Mouse (Mus musculus): Measurements from ENCODE around the gene 2410004B18Rik. TPM values are rescaled to one million over a fixed set of nuclear protein-coding genes. Genes with fewer than 3 reads are reported as not detected.
"Not testable (repeated sequence)": the region's sequence is repeated elsewhere in the genome, so short reads cannot be mapped to it uniquely, and the experiment has no call there.

2410004B18Rik gene
- total RNA-seq (2017): 24.4 to 36.0 TPM (median 25.5 TPM) in 3 replicates

- peak; percentile 71 for ATAC-seq (replicated peaks; ENCODE audit: insufficient number of reproducible peaks, low FRiP score, low TSS enrichment, poor library complexity, severe bottlenecking)
Measured at GRCm38 (mm10) chr3:145937505-145938404, at the start of gene 2410004B18Rik. 2410004B18Rik (plus strand) TSS chr3:145938014.

- no peak for ATAC-seq (replicated peaks; ENCODE audit: insufficient number of reproducible peaks, low FRiP score, low TSS enrichment, poor library complexity, severe bottlenecking)
Measured at GRCm38 (mm10) chr3:145890346-145891132, 47.3 kb upstream of the 2410004B18Rik start.

DNA sequence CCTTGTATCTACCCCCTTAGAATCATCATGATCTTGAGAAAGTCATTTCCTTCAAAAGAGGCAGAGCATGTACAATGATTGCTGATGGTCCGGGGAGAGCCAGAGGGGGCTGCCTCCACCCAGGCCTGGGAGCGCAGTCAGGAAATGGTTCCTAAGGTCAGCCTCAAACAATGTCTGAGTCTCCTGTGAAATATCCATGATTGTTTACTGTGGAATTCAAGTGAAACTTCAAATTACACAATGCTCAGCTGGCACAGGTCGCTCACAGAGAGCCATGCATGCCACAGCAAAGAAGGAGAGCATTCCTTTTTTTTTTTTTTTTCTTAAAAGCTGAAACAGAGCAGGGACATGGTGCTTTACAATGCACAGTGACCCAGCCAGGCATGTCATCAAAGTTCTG is 45.4 kb upstream of the 2410004B18Rik start:
- no peak for ATAC-seq (replicated peaks; ENCODE audit: insufficient number of reproducible peaks, low FRiP score, low TSS enrichment, poor library complexity, severe bottlenecking)

GRCm38 (mm10) chr3:145894131-145894530 is 43.7 kb upstream of the 2410004B18Rik start:
- no peak for ATAC-seq (replicated peaks; ENCODE audit: insufficient number of reproducible peaks, low FRiP score, low TSS enrichment, poor library complexity, severe bottlenecking)

- ATAC-seq (replicated peaks; ENCODE audit: insufficient number of reproducible peaks, low FRiP score, low TSS enrichment, poor library complexity, severe bottlenecking): no peak
Measured at GRCm38 (mm10) chr3:145897749-145898148, 40.1 kb upstream of the 2410004B18Rik start.

GRCm38 (mm10) chr3:145899832-145900231 is 38.0 kb upstream of the 2410004B18Rik start:
- ATAC-seq (replicated peaks; ENCODE audit: insufficient number of reproducible peaks, low FRiP score, low TSS enrichment, poor library complexity, severe bottlenecking): no peak

DNA sequence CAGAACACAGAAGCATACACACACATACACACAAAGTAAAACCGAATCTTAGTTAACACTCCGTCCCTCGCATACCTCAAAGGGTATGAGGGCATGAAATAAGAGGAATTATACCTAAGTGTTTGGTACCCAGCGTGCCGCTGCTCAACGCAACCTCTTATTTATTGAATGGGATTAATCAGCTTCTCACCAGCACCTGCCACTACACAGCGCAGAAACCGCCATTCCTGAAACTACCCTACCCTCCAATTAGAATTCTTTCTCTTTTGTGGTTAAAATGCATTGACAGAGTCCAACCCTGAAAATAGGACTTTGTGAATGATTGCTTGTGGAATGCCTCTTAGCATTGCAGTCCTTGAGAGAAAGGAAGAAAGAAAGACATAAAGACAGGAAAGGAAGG is 34.3 kb upstream of the 2410004B18Rik start:
- ATAC-seq (replicated peaks; ENCODE audit: insufficient number of reproducible peaks, low FRiP score, low TSS enrichment, poor library complexity, severe bottlenecking): no peak

DNA sequence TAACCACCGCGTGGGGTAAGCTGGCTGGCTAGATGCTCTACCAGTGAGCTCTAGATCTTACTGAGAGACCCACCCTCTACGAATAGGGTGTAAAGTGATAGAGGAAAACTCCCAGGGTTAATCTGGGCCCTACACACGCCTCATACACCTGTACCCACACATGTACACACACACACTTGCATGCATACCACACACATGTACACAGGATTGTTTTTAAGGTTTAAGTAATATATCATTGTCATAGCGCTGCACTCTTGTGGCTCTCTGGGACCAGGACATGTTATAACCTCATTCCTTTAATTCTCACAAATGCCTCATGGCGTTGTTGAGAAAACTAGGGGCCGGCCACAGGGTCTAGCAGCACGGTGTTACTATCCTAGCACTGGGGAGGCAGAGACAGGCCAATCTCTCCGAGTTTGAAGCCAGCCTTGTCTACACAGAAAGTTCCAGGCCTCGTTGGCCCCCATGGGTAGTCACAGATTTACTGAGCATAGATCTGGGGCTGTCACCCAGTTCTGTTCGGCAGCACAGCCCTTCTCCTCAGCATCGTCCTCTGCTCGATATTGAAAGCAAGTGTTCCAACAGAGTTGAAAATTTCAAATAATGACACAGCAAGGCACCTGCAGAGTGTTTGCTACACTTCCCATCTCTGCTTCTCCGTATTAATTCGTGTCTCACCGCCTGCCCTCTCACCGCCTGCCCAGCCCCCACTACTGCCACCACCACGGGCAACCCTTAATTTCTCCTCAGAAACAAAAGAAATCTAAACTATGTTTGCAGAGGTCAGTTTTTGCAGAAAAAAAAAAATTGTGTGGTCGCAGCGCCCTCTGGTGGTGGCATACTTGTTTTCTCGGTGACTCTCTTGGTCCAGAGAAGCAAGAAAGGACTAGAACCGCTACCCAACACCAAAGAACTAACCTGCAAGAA is 32.7 kb upstream of the 2410004B18Rik start:
- ATAC-seq (replicated peaks; ENCODE audit: insufficient number of reproducible peaks, low FRiP score, low TSS enrichment, poor library complexity, severe bottlenecking): no peak

- ATAC-seq (replicated peaks; ENCODE audit: insufficient number of reproducible peaks, low FRiP score, low TSS enrichment, poor library complexity, severe bottlenecking): no peak
Measured at GRCm38 (mm10) chr3:145906582-145906981, 31.2 kb upstream of the 2410004B18Rik start.

- ATAC-seq (replicated peaks; ENCODE audit: insufficient number of reproducible peaks, low FRiP score, low TSS enrichment, poor library complexity, severe bottlenecking): no peak
Measured at GRCm38 (mm10) chr3:145912512-145912911, 25.3 kb upstream of the 2410004B18Rik start.

- no peak for ATAC-seq (replicated peaks; ENCODE audit: insufficient number of reproducible peaks, low FRiP score, low TSS enrichment, poor library complexity, severe bottlenecking)
Measured at GRCm38 (mm10) chr3:145913263-145913662, 24.6 kb upstream of the 2410004B18Rik start.

DNA sequence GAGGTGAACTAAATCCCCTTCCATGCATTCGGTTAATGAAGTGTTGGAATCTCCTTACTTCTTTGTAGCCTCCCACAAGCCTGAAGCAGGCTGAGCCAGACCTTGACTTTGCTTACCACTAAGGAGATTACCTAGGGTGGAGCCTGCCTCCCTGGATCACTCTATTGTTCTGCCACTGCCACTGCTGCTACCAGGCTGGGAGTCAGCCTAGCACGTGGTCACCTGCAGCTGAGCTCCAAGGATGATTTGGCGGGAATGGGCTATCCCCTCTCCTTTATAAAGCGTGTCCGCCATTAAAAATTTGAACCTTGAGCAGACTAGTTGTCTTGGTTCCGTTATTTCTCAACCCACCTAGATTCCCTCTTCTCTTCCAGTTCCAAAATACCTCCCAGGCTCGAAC is 23.9 kb upstream of the 2410004B18Rik start:
- not testable (repeated sequence) for ATAC-seq (replicated peaks; ENCODE audit: insufficient number of reproducible peaks, low FRiP score, low TSS enrichment, poor library complexity, severe bottlenecking)

DNA sequence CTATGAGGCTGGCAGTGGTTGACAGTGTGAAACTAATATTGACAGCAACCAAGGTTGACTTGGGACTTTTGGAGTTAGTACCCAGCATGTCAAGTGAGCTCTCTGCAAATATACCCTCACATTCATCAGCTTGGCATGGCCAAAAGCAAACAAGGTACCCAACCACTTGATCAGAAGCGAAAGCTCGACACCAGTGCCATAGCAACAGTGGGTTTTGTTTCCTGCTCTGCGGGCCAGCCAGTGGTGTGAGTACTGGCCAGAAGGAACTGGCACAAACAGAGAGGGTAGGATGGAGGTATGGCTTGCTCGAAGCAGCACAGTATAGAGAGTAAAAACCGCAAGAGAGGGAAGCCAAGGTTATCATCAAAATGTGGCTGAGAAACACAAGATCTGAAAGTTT is 21.4 kb upstream of the 2410004B18Rik start:
- no peak; the same call in 1 of the 2 replicates for ATAC-seq (replicated peaks; ENCODE audit: insufficient number of reproducible peaks, low FRiP score, low TSS enrichment, poor library complexity, severe bottlenecking)

DNA sequence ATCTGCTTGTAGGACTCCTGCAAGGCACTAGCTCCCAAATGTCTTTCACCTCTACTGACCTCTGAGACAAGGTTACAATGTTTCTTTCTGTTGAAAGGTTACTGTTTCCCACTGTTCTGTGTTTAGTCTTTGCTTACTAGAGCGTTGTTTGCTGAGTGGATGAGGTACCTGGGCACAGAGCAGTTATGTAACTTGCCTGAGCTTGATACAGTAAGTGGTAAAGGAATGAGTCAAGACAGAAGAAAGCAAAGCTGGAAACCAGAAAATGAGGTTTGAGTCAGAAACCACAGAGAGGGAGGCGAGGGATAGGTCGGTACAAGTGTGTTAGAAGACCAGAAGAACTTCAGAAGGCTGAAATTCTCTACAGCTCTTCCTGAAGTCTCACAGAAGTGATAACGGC is 21.0 kb upstream of the 2410004B18Rik start:
- ATAC-seq (replicated peaks; ENCODE audit: insufficient number of reproducible peaks, low FRiP score, low TSS enrichment, poor library complexity, severe bottlenecking): no peak

DNA sequence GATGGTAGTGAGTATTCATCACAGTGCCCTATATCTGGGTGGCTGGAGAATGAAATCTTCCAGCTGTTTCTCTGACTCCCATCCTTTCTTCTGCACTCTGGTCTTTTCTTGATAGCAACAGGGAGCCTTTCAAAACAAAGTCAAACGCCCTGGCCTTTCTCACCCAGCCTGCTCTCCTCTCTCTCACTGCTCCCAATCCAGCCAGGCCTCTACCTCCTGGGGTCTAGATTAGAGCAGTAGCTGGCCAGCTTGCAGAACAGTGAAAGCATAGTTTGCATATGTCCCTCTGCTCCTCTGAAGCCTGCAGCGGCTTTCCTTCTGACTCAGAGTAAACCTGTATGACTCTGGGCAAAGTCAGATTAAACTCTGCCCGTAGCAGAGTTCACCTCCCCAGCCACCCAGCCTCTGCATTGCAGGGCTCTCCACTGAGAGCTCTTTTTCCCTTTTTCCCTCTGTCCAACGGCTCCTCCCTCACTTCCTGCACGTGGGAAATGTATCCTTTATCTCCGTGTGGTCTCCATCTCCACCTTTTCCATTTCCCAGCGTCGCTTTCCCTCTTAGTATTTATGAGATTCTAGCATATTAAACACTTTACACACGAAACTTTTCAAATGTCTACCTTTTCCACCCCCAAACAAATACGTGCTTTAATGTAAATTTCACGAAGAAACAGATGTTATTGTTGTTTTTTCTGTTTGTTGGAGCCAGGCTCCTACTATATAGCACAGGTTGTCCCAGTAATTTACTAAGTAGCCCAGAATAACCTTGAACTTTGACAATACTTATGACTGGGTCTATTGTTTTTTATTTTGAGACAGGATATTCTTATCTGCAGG is 15.6 kb upstream of the 2410004B18Rik start, which contains the start of gene Bcl10:
Gene Bcl10, plus strand, starts transcription at position 786 of the 836 bp plus-strand sequence.
- ATAC-seq (replicated peaks; ENCODE audit: insufficient number of reproducible peaks, low FRiP score, low TSS enrichment, poor library complexity, severe bottlenecking): no peak

GRCm38 (mm10) chr3:145922971-145923370 is 14.8 kb upstream of the 2410004B18Rik start:
- ATAC-seq (replicated peaks; ENCODE audit: insufficient number of reproducible peaks, low FRiP score, low TSS enrichment, poor library complexity, severe bottlenecking): no peak

GRCm38 (mm10) chr3:145923874-145924577 is 13.8 kb upstream of the 2410004B18Rik start:
- ATAC-seq (replicated peaks; ENCODE audit: insufficient number of reproducible peaks, low FRiP score, low TSS enrichment, poor library complexity, severe bottlenecking): peak; percentile 95
